Mouse (Mus musculus) yolk sac, embryonic 10.5 days (tissue): Measurements from ENCODE around the gene 4931414P19Rik.

Experiments used
- DNase-seq: peaks from one replicate; pipeline ENCODE4 v3.0.0-alpha.2; 2017; ENCODE audit warnings: low spot score

Gene 4931414P19Rik

GRCm38 (mm10) chr14:54544703-54545102 lies 61.1 kb downstream of the 4931414P19Rik start:
- DNase-seq = no peak

- DNase-seq = no peak
These were observed 65.0 kb downstream of the 4931414P19Rik start for GRCm38 (mm10) chr14:54540771-54541170.

- DNase-seq = no peak
These were observed 67.2 kb downstream of the 4931414P19Rik start for GRCm38 (mm10) chr14:54538580-54538979.
